Mouse (Mus musculus): ENCODE results near the gene Gm10181.
"Not testable (repeated sequence)": the region's sequence is repeated elsewhere in the genome, so short reads cannot be mapped to it uniquely, and the experiment has no call there.

Gene Gm10181

GRCm38 (mm10) chr9:25089122-25089521 is at the start of gene Gm10181:
TSS of gene Gm10181 (plus strand) at chr9:25089422.
- DNase-seq (ENCODE audit: low spot score in 2 of 2) = no peak

GRCm38 (mm10) chr9:25041665-25042064 is 47.6 kb upstream of the Gm10181 start:
- peak; percentile 28 to 58 for DNase-seq (ENCODE audit: low spot score in 2 of 2)

- no peak for DNase-seq (ENCODE audit: low spot score in 2 of 2)
Observed at GRCm38 (mm10) chr9:25042162-25043111, 46.8 kb upstream of the Gm10181 start.

- no peak for DNase-seq (ENCODE audit: low spot score in 2 of 2)
Observed at GRCm38 (mm10) chr9:25044325-25044724, 44.9 kb upstream of the Gm10181 start.

GRCm38 (mm10) chr9:25048289-25048688 is 40.9 kb upstream of the Gm10181 start:
- no peak for DNase-seq (ENCODE audit: low spot score in 2 of 2)

GRCm38 (mm10) chr9:25048940-25049339 is 40.3 kb upstream of the Gm10181 start:
- no peak for DNase-seq (ENCODE audit: low spot score in 2 of 2)

- no peak for DNase-seq (ENCODE audit: low spot score in 2 of 2)
Observed at GRCm38 (mm10) chr9:25051901-25052300, 37.3 kb upstream of the Gm10181 start.

- DNase-seq (ENCODE audit: low spot score in 2 of 2) = no peak
Observed at GRCm38 (mm10) chr9:25055650-25056376, 33.4 kb upstream of the Gm10181 start.

GRCm38 (mm10) chr9:25058726-25059125 is 30.5 kb upstream of the Gm10181 start:
- DNase-seq (ENCODE audit: low spot score in 2 of 2) = no peak

- no peak for DNase-seq (ENCODE audit: low spot score in 2 of 2)
Observed at GRCm38 (mm10) chr9:25072666-25073065, 16.6 kb upstream of the Gm10181 start.

- DNase-seq (ENCODE audit: low spot score in 2 of 2) = peak; percentile 31 to 37
Observed at GRCm38 (mm10) chr9:25075977-25076376, 13.2 kb upstream of the Gm10181 start.

- no peak for DNase-seq (ENCODE audit: low spot score in 2 of 2)
Observed at GRCm38 (mm10) chr9:25076505-25076904, 12.7 kb upstream of the Gm10181 start.

GRCm38 (mm10) chr9:25090853-25091252 is 1.6 kb downstream of the Gm10181 start:
- DNase-seq (ENCODE audit: low spot score in 2 of 2) = no peak

- no peak for DNase-seq (ENCODE audit: low spot score in 2 of 2)
Observed at GRCm38 (mm10) chr9:25102881-25103280, 13.7 kb downstream of the Gm10181 start.

GRCm38 (mm10) chr9:25104638-25105037 is 15.4 kb downstream of the Gm10181 start:
- peak; percentile 70 to 71 for DNase-seq (ENCODE audit: low spot score in 2 of 2)

- not testable (repeated sequence) for DNase-seq (ENCODE audit: low spot score in 2 of 2)
Observed at GRCm38 (mm10) chr9:25123590-25123989, 34.4 kb downstream of the Gm10181 start.

- DNase-seq (ENCODE audit: low spot score in 2 of 2) = no peak
Observed at GRCm38 (mm10) chr9:25124048-25124447, 34.8 kb downstream of the Gm10181 start.

- DNase-seq (ENCODE audit: low spot score in 2 of 2) = no peak
Observed at GRCm38 (mm10) chr9:25132253-25132652, 43.0 kb downstream of the Gm10181 start.

- no peak for DNase-seq (ENCODE audit: low spot score in 2 of 2)
Observed at GRCm38 (mm10) chr9:25132920-25133319, 43.7 kb downstream of the Gm10181 start.

- DNase-seq (ENCODE audit: low spot score in 2 of 2) = no peak
Observed at GRCm38 (mm10) chr9:25138900-25139299, 49.7 kb downstream of the Gm10181 start.

Data from right cerebral cortex, adult 2 months (tissue).